Mouse (Mus musculus) cerebellum, adult 11 months (tissue): Measurements from ENCODE around the gene Defb41.
"Not testable (repeated sequence)": the region's sequence is repeated elsewhere in the genome, so short reads cannot be mapped to it uniquely, and the experiment has no call there.

ENCODE experiments used
- DNase-seq: peaks from one replicate; pipeline ENCODE4 v3.0.0; 2022

The Defb41 gene

GRCm38 (mm10) chr1:18265038-18265437 lies at the start of gene Defb41:
Gene Defb41 (minus strand): TSS chr1:18265138.
- DNase-seq, result no peak

- DNase-seq, result no peak
Measured at GRCm38 (mm10) chr1:18308474-18308829, 43.5 kb upstream of the Defb41 start.

GRCm38 (mm10) chr1:18307545-18308473 lies 42.9 kb upstream of the Defb41 start:
- DNase-seq, result no peak

- DNase-seq, result no peak
Measured at GRCm38 (mm10) chr1:18292515-18292914, 27.6 kb upstream of the Defb41 start.

- DNase-seq, result no peak
Measured at GRCm38 (mm10) chr1:18288860-18289259, 23.9 kb upstream of the Defb41 start.

GRCm38 (mm10) chr1:18287371-18287770 lies 22.4 kb upstream of the Defb41 start:
- DNase-seq, result no peak

GRCm38 (mm10) chr1:18271095-18271494 lies 6.2 kb upstream of the Defb41 start:
- DNase-seq, result no peak

GRCm38 (mm10) chr1:18268845-18269244 lies 3.9 kb upstream of the Defb41 start:
- no peak for DNase-seq

- DNase-seq, result not testable (repeated sequence)
Measured at GRCm38 (mm10) chr1:18245801-18246580, 18.9 kb downstream of the Defb41 start.

- DNase-seq, result no peak
Measured at GRCm38 (mm10) chr1:18237343-18237742, 27.6 kb downstream of the Defb41 start, which contains the start of gene Defb18. Gene Defb18 (minus strand): TSS chr1:18237443.

- DNase-seq, result no peak
Measured at GRCm38 (mm10) chr1:18223385-18223945, 41.5 kb downstream of the Defb41 start.
